Mouse (Mus musculus) ES-Bruce4 (cell line): ENCODE data around the gene Ndufs6.
A peak's percentile ranks its signal among the peaks of the same experiment; 100 is the strongest.

ENCODE experiments used
- CTCF ChIP-seq: IDR thresholded peaks from one replicate; pipeline ENCODE4 v1.8.1; 2011; ENCODE audit warnings: low read depth, low read length
- EP300 ChIP-seq: IDR thresholded peaks from 2 replicates; pipeline ENCODE4 v1.6.1; 2011; ENCODE audit warnings: low read depth, low read length; ENCODE audit not compliant: insufficient read depth

DNA sequence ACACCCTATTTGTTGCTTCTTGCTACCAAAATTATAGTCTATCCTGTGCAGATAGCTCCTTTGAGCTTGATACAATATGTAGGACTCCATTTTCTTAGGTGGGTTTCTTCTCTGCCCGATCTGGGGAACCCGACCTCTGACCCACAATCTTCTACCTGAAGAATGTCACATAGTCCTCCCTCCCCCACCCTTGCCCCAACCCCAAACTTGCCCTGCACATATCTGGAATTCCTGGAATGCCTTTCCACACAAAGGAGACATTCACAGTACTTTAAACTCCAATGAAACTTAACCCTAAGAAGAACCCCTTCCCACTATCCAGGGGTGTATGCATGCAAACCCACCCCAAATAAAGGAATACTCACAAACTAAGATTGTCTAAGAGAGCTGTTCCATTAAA lies 17.8 kb upstream of the Ndufs6 start:
- TF ChIP-seq CTCF (no peak), EP300 (peak; percentile 84)
